Mouse (Mus musculus) liver, embryonic 11.5 days (tissue): ENCODE measurements around the gene Mpv17l2. TPM values are rescaled to one million over a fixed set of nuclear protein-coding genes. Genes with fewer than 3 reads are reported as not detected.
A peak's percentile ranks its signal among the peaks of the same experiment; 100 is the strongest.

Source experiments
- ATAC-seq: fragments of 200-750 bp; cut with Nextera tagmentation; replicated peaks from 2 replicates; pipeline ENCODE4 v1.8.0; 2017; ENCODE audit warnings: moderate number of reproducible peaks, mild to moderate bottlenecking, moderate TSS enrichment, moderate library complexity; ENCODE audit not compliant: low FRiP score
- DNase-seq: peaks from one replicate; pipeline ENCODE4 v3.0.0-alpha.2; 2017; ENCODE audit warnings: low spot score
- H3K27ac ChIP-seq: fragments of 300-500 bp; sonication (generic); 2 replicates; pipeline ENCODE4 v1.5.1; 2014; ENCODE audit warnings: mild to moderate bottlenecking, low read depth, low read length, control low read depth
- H3K27me3 ChIP-seq: fragments of 300-500 bp; sonication (generic); replicated peaks from 2 replicates; pipeline ENCODE4 v1.6.1; 2014; ENCODE audit warnings: low read length, mixed read lengths; ENCODE audit not compliant: control insufficient read depth, insufficient read depth
- H3K36me3 ChIP-seq: fragments of 300-500 bp; sonication (generic); 2 replicates; pipeline ENCODE4 v1.6.1; 2014; ENCODE audit warnings: mild to moderate bottlenecking, low read length, moderate library complexity, mixed read lengths; ENCODE audit not compliant: control insufficient read depth, insufficient read depth
- H3K4me1 ChIP-seq: fragments of 300-500 bp; sonication (generic); replicated peaks from 2 replicates; pipeline ENCODE4 v1.6.1; 2014; ENCODE audit warnings: low read length, mixed read lengths; ENCODE audit not compliant: control insufficient read depth, insufficient read depth
- H3K4me2 ChIP-seq: fragments of 300-500 bp; sonication (generic); 2 replicates; pipeline ENCODE4 v1.6.1; 2014; ENCODE audit warnings: mild to moderate bottlenecking, control low read depth, moderate library complexity
- H3K4me3 ChIP-seq: fragments of 300-500 bp; sonication (generic); 2 replicates; pipeline ENCODE4 v1.5.1; 2014; ENCODE audit warnings: low read depth, low read length, control low read depth
- H3K9ac ChIP-seq: fragments of 300-500 bp; sonication (generic); 2 replicates; pipeline ENCODE4 v1.6.1; 2014; ENCODE audit warnings: low read depth, low read length, control low read depth
- H3K9me3 ChIP-seq: fragments of 300-500 bp; sonication (generic); 2 replicates; pipeline ENCODE4 v1.6.1; 2016; ENCODE audit warnings: low read length, inconsistent platforms, mixed read lengths; ENCODE audit not compliant: control insufficient read depth
- WGBS: fragments of 180-500 bp; shearing (Covaris S2); extraction: QIAGEN DNeasy Blood & Tissue Kit; methylation state at CpG from one replicate; pipeline ENCODE4 v1.1.7; 2014; 5-methylcytosine and 5-hydroxymethylcytosine counted together
- polyA plus RNA-seq: library from polyadenylated mRNA; unstranded; fragments of >200 nt; fragmentation: Nextera tagmentation; extraction: Ambion mirVana; gene quantifications from 2 replicates; pipeline ENCODE4 v1.2.1, GENCODE M21; 2014

Mpv17l2 gene
- polyA plus RNA-seq, 1 experiment from 2014 or later, result 67.7 TPM

DNA sequence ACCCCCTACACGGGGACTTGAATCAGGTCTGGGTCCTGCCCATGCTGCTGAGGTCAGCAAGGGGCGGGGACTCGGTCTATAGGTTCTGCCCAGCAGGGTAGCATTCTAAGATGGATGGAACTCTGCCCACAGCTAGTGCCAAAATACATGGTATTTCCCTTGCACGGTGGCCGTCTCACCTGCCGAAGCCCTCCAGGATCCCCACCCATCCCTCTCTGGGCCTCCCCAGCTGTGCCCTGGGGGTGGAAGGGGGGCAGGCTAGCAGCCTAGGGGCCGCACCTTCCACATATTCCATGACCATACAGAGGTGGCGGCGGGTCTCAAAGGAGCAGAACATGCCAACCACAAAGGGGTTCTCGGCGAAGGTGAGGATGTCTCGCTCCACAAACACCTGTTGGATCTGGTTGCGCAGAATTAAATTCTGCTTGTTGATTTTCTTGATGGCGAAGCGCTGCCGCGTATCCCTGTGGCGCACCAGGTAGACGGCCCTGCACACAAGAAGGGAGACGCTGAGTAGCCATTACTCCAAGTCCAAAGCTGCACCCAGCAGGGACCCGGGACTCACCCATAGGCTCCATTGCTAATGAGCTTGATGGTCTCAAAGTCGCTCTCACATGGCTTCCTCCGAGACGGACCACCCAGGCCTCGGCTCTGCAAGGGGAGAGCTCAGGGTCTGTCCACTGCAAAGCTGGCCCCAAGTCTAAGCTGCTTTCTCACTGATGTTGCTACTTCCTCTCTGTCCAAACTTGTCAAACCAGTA is 25.7 kb upstream of the Mpv17l2 start:
- 88% methylated on average over 25 of the region's 25 CpGs for WGBS

DNA sequence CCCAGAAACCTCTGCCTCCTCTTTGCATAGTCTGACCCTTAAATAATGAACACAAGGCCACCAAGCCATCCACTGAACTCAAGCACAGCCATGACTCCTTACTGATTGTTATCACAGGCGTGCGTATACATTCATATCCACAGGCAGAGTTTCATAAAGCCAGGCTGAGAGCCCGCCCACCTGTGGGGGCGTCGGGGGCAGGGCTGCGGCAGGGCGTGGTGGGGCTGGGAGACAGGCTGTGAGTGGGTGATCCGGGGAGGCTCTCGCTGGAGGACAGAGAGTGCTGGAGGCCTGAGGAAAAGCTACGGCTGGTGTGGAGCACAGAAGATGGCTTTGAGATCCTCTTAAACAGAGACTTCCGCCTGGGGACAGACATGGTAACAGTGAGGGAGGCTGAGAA is 19.3 kb upstream of the Mpv17l2 start:
- ATAC-seq, result no peak
- Histone ChIP-seq H3K4me3 (no peak overlapping the region), H3K9me3 (no peaks in the 10 kb centered on the region), H3K27me3 (no peaks in the 10 kb centered on the region), H3K4me1 (peaks cover 16% of the 10 kb centered on the region), H3K9ac (no peak overlapping the region), H3K36me3 (peaks cover 34% of the 10 kb centered on the region), H3K4me2 (no peak overlapping the region; the same call in 1 of the 2 replicates), H3K27ac (no peak overlapping the region)
- no peak for DNase-seq
- WGBS, result 75% methylated on average over 11 of the region's 11 CpGs

More for the DNA sequence above, 25.7 kb upstream of the Mpv17l2 start:
- DNase-seq (no peak), ATAC-seq (no peak)
- H3K36me3 ChIP-seq, result peaks cover 34% of the 10 kb centered on the region
- H3K27ac ChIP-seq, result no peak overlapping the region
- H3K4me3 ChIP-seq, result no peak overlapping the region
- no peaks in the 10 kb centered on the region for H3K27me3 ChIP-seq
- H3K4me2 ChIP-seq, result peak overlapping the region; percentile 8; the same call in 1 of the 2 replicates
- H3K9ac ChIP-seq, result no peak overlapping the region
- peaks cover 37% of the 10 kb centered on the region for H3K4me1 ChIP-seq
- no peaks in the 10 kb centered on the region for H3K9me3 ChIP-seq

DNA sequence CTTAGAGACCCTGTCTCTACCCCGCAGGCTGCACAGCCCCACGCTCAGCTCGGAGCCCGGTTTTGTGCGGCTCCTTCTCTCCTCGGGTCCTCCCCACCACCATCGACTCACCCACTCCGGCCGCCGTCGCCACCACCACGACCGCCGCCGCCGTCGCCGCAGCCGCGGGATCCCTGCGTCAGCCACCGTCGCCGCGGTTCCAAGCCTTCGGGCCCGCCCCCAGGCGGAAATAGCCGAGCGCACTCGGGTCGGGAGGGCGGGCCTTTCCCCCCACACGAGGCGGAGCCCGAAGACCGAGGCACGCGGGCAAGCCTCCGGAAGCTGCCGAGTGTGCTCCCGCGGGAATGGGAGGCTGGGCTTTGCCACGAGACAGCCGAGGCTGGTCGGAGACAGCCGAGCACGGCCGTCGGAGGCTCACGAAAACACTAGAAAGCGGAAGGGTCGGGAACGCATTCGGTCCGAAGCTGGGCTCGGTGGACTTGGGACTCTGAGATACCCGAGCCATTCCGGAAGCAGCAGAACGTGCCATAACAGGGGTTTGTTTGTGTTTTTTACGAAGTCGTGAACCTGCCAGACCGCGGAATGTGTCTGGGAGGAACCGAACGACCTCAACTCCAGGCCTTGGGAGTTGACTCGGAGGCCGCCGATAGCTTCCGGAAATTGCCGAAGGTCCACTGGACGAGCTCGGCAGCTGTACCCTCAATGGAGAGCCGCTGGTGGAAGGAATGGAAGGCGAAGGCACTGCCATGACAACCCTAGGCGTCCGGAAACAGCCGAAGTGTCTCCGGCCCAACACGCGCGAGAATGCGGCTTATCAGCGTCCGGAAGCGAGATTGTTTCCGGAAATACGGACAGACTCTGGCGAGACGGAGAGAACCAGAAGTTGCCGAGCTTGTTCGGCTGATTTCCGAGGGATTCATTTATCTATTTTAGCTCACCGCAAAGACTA is 16.0 kb upstream of the Mpv17l2 start, which contains the start of gene Pik3r2:
Gene Pik3r2, minus strand, starts transcription at position 218 of the 949 bp plus-strand sequence.
- Histone ChIP-seq H3K27ac (peak within 1 kb of the TSS; percentile 99), H3K9me3 (no peaks in the 10 kb centered on the region), H3K4me1 (peaks cover 23% of the 10 kb centered on the region), H3K27me3 (no peaks in the 10 kb centered on the region), H3K4me2 (peak within 1 kb of the TSS; percentile 99), H3K9ac (peak within 1 kb of the TSS; percentile 99), H3K4me3 (peak within 1 kb of the TSS; percentile 90), H3K36me3 (peaks cover 41% of the 10 kb centered on the region)
- peak; percentile 95 for DNase-seq
- ATAC-seq, result peak; percentile 88
- WGBS, result under 1% methylated on average over 94 of the region's 94 CpGs

DNA sequence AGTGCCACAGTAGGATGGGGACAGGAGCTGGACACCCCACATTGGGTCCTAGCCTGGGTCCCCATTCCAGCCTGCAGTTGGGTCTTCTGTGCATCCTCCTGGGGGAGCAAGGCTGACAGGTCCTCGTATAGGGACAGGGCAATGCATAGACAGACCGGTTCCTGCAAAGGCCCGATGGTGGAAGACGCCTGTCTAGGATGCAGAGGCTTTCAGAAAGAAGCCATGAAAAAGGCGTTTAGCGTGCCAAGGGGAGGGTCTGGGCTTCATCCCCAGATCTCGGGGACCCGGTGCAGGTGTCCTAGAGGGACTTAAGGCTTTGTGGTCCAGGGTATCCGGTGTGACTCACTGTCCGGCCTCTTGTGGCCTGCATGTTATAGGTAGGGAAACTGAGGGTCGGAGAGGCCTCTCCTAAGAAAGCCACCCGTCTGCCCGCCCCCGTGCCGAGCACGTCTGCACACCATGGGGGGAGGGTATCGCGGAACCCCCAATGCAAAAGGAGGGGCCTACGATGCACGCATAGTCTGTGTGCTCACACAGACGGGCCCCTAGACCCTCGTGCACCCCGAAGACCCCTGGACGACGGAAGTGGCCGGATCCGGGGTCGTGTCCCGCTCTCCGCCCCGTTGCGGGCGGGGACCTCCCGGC is 15.2 kb upstream of the Mpv17l2 start:
- peak overlapping the region; percentile 90 for H3K4me3 ChIP-seq
- peak overlapping the region; percentile 99 for H3K4me2 ChIP-seq
- H3K27ac ChIP-seq, result peak overlapping the region; percentile 99
- peak; percentile 61 for DNase-seq
- peaks cover 23% of the 10 kb centered on the region for H3K4me1 ChIP-seq
- WGBS, result 5% methylated on average over 33 of the region's 34 CpGs
- H3K9me3 ChIP-seq, result no peaks in the 10 kb centered on the region
- H3K27me3 ChIP-seq, result no peaks in the 10 kb centered on the region
- peaks cover 41% of the 10 kb centered on the region for H3K36me3 ChIP-seq
- peak; percentile 2; the same call in 1 of the 2 replicates for ATAC-seq
- H3K9ac ChIP-seq, result peak overlapping the region; percentile 99

DNA sequence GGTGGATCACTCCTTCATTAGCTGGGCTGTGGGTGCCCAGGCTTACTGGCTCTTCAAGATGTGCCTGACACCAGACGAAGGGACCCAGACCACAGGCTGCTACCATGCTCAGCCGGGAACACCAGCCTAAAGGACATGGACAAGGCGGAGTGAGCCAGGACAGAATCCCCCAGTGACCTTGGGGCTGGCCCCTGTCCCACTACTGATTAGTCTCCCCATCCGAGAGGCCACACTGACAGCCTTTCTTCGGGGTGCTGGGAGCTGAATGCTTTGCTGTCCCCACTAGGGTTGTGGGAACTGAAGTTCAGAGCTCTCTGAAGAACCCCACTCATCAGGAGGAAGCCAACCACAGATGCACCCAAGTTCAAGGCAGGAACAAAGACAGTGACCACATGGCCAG is 14.5 kb upstream of the Mpv17l2 start:
- 91% methylated on average over 5 of the region's 5 CpGs for WGBS
- ATAC-seq, result no peak
- Histone ChIP-seq H3K9ac (peak overlapping the region; percentile 99), H3K4me2 (peak overlapping the region; percentile 99), H3K36me3 (peaks cover 36% of the 10 kb centered on the region), H3K27ac (no peak overlapping the region), H3K27me3 (no peaks in the 10 kb centered on the region), H3K9me3 (no peaks in the 10 kb centered on the region), H3K4me1 (peaks cover 26% of the 10 kb centered on the region), H3K4me3 (peak overlapping the region; percentile 90)
- DNase-seq, result no peak

DNA sequence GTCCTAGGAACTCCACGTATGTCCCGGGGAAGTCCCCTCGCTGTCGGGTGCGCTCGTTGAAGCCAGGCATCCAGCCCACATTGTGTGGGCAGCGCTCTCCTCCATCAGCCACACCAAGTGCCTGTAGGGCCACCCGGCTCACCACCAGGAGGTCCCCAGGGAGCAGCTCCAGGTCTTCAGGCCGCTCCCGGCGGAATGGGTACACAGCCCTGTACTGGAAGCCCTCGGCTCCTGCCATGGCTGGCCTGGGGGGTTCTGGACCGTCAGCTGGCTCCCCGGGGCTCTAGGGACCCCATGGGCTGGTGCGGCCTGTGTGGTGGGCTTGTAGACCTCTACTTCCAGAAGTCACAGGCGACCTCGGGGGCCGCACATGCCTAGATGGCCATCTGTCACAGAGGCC is 14.0 kb upstream of the Mpv17l2 start:
- DNase-seq (no peak), ATAC-seq (no peak)
- peaks cover 34% of the 10 kb centered on the region for H3K36me3 ChIP-seq
- H3K4me1 ChIP-seq, result peaks cover 29% of the 10 kb centered on the region
- H3K27me3 ChIP-seq, result no peaks in the 10 kb centered on the region
- peak overlapping the region; percentile 99 for H3K4me2 ChIP-seq
- 94% methylated on average over 18 of the region's 18 CpGs for WGBS
- H3K9ac ChIP-seq, result peak overlapping the region; percentile 99; the same call in 1 of the 2 replicates
- no peak overlapping the region for H3K4me3 ChIP-seq
- no peaks in the 10 kb centered on the region for H3K9me3 ChIP-seq
- no peak overlapping the region for H3K27ac ChIP-seq

DNA sequence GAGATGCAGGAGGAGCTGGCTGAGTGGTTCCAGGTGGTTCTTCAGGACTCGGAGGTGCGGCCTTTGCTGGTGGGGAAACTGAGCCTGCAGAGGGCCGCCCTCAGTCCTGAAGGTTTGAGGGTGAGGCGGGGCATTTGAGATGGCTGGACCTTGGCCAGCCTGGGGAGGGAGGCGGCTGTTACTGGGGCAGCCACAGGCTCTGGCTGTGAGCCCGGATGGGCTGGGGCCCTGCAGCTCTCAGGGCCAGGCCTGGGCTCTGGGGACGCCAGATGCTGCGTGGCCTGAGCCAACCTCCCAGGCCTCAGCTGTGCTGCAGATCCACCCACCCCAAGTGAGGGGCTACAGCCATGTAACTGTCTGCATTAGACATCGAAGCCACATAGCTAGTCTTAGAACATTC is 13.1 kb upstream of the Mpv17l2 start:
- Histone ChIP-seq H3K27me3 (no peaks in the 10 kb centered on the region), H3K9me3 (no peaks in the 10 kb centered on the region), H3K4me2 (no peak overlapping the region), H3K27ac (no peak overlapping the region), H3K4me3 (no peak overlapping the region), H3K36me3 (peaks cover 32% of the 10 kb centered on the region), H3K4me1 (peaks cover 35% of the 10 kb centered on the region), H3K9ac (0 out of 2 replicates have a peak overlapping the region, but pooled peaks have one; percentile 8)
- 83% methylated on average over 9 of the region's 9 CpGs for WGBS
- ATAC-seq (no peak), DNase-seq (no peak)

DNA sequence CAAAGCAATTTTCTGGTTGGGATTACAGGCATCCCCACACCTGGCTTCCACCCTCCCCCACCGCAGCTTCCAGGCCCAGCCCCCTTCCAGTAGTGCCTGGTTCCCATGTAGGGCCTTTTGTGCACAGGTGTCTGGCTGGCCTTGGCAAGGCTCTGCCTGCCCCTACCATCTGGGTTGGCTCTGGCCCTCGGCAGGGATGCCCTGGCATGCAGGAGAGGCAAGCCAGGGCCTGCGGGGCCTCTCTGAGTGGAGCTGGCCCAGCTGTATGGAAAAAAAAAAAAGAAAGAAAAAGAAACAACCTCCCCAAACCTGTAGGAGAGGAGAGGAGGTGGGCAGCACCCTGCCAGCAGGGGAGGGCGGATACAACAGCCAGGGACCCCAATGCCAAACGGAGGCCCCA is 12.7 kb upstream of the Mpv17l2 start:
- H3K27ac ChIP-seq, result no peak overlapping the region
- H3K27me3 ChIP-seq, result no peaks in the 10 kb centered on the region
- WGBS, result 87% methylated on average over 5 of the region's 5 CpGs
- no peak overlapping the region for H3K9ac ChIP-seq
- peaks cover 37% of the 10 kb centered on the region for H3K4me1 ChIP-seq
- H3K9me3 ChIP-seq, result no peaks in the 10 kb centered on the region
- ATAC-seq, result no peak
- H3K4me2 ChIP-seq, result no peak overlapping the region
- peaks cover 33% of the 10 kb centered on the region for H3K36me3 ChIP-seq
- no peak for DNase-seq
- no peak overlapping the region for H3K4me3 ChIP-seq
